Mouse (Mus musculus): Measurements from ENCODE around the gene Ctsd.
"Not testable (repeated sequence)": the region's sequence is repeated elsewhere in the genome, so short reads cannot be mapped to it uniquely, and the experiment has no call there.

The Ctsd gene

GRCm38 (mm10) chr7:142349308-142349961 is 38.4 kb downstream of the Ctsd start:
- Histone ChIP-seq H3K4me1 (replicated peaks; ENCODE audit: low read depth, low read length) (peaks cover 29% of the 10 kb centered on the region), H3K4me3 (replicated peaks; ENCODE audit: low read length) (no peak overlapping the region), H3K36me3 (ENCODE audit: insufficient read depth, low read length) (no peaks in the 10 kb centered on the region), H3K9me3 (ENCODE audit: low read length) (no peaks in the 10 kb centered on the region), H3K27me3 (ENCODE audit: insufficient read depth, low read length) (0 out of 2 replicates have a peak, but pooled peaks cover 4% of the 10 kb centered on the region)
- TF ChIP-seq CTCF (conservative IDR thresholded peaks at IDR 0.05; ENCODE audit: low read length) (no peak), POU5F1 (IDR thresholded peaks at IDR 0.05; ENCODE audit: borderline replicate concordance, low read length) (no peak), NANOG (IDR thresholded peaks at IDR 0.05; ENCODE audit: borderline replicate concordance, low read length) (no peak)

DNA sequence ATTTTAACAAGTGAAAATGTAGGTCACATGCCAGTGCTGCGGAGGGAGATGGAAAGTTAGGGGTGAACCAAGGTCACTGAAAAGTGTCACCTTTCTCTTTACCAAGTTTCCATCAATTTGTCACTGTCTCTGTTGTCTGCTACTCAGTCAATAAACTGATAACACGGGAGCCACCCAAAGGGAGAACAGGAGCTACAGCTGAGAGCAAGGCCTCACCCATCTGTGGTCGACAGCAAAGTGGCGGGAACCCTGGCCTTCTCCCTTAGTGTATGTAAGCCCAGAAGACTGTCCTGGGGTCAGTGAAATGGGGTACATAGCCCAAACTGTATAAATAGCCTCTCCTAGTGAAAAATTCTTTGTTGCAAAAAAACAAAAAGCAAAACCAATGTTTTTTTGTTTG is 40.3 kb downstream of the Ctsd start:
- Histone ChIP-seq H3K4me1 (replicated peaks; ENCODE audit: low read depth, low read length) (peaks cover 27% of the 10 kb centered on the region), H3K4me3 (replicated peaks; ENCODE audit: low read length) (no peak overlapping the region), H3K36me3 (ENCODE audit: insufficient read depth, low read length) (no peaks in the 10 kb centered on the region), H3K9me3 (ENCODE audit: low read length) (no peaks in the 10 kb centered on the region), H3K27me3 (ENCODE audit: insufficient read depth, low read length) (0 out of 2 replicates have a peak, but pooled peaks cover 4% of the 10 kb centered on the region)
- no peak for TF ChIP-seq POU5F1 (IDR thresholded peaks at IDR 0.05; ENCODE audit: borderline replicate concordance, low read length)
- TF ChIP-seq NANOG (IDR thresholded peaks at IDR 0.05; ENCODE audit: borderline replicate concordance, low read length) = no peak
- TF ChIP-seq CTCF (conservative IDR thresholded peaks at IDR 0.05; ENCODE audit: low read length) = no peak

- Histone ChIP-seq H3K9me3 (ENCODE audit: low read length) (no peaks in the 10 kb centered on the region), H3K4me1 (replicated peaks; ENCODE audit: low read depth, low read length) (peaks cover 6% of the 10 kb centered on the region), H3K36me3 (ENCODE audit: insufficient read depth, low read length) (no peaks in the 10 kb centered on the region), H3K4me3 (replicated peaks; ENCODE audit: low read length) (no peak overlapping the region), H3K27me3 (ENCODE audit: insufficient read depth, low read length) (peaks cover 16% of the 10 kb centered on the region; the same call in 1 of the 2 replicates)
- TF ChIP-seq CTCF (conservative IDR thresholded peaks at IDR 0.05; ENCODE audit: low read length) = no peak
- no peak for TF ChIP-seq POU5F1 (IDR thresholded peaks at IDR 0.05; ENCODE audit: borderline replicate concordance, low read length)
- TF ChIP-seq NANOG (IDR thresholded peaks at IDR 0.05; ENCODE audit: borderline replicate concordance, low read length) = no peak
These were observed 45.6 kb downstream of the Ctsd start for GRCm38 (mm10) chr7:142342247-142342640.

DNA sequence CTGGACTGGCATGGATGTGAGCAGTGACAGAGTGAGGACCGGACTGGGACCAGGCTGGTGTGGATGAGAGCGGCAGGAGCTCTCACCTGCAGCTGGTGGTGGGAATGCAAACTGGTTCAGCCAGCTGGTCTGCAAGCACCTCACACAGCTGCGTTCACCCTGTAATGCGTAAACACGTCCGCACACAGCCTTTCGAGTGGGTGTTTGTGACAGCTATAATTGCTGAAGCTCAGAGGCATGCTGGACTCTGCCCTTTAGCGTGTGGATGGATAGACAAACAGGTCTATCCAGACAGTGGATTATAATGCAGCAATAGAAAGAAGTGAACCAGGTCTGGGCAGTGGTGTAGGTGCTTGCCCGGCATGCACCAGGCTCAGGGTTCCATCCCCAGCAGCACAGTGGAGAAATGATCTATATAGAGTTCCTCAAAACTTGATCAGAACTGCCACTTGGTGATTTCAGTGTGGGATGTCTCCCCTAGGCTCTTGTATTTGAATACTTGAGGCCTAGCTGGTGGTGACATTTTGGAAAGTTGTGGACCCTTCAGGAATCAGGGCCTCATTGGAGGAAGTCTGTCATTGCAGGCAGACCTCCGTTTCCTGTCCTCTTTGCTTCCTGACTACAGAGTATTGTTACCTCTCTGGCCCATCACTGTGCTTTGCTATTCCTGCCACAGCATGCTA is 46.1 kb downstream of the Ctsd start:
- H3K4me1 ChIP-seq (replicated peaks; ENCODE audit: low read depth, low read length) = peaks cover 6% of the 10 kb centered on the region
- TF ChIP-seq NANOG (IDR thresholded peaks at IDR 0.05; ENCODE audit: borderline replicate concordance, low read length) (no peak), POU5F1 (IDR thresholded peaks at IDR 0.05; ENCODE audit: borderline replicate concordance, low read length) (no peak), CTCF (conservative IDR thresholded peaks at IDR 0.05; ENCODE audit: low read length) (no peak)
- no peak overlapping the region for H3K4me3 ChIP-seq (replicated peaks; ENCODE audit: low read length)

GRCm38 (mm10) chr7:142340269-142340970 is 47.4 kb downstream of the Ctsd start:
- H3K4me3 ChIP-seq (replicated peaks; ENCODE audit: low read length) = no peak overlapping the region
- peaks cover 23% of the 10 kb centered on the region; the same call in 1 of the 2 replicates for H3K27me3 ChIP-seq (ENCODE audit: insufficient read depth, low read length)
- 0 out of 2 replicates have a peak, but pooled peaks cover under 1% of the 10 kb centered on the region for H3K4me1 ChIP-seq (replicated peaks; ENCODE audit: low read depth, low read length)
- H3K36me3 ChIP-seq (ENCODE audit: insufficient read depth, low read length) = no peaks in the 10 kb centered on the region
- H3K9me3 ChIP-seq (ENCODE audit: low read length) = no peaks in the 10 kb centered on the region
- no peak for TF ChIP-seq POU5F1 (IDR thresholded peaks at IDR 0.05; ENCODE audit: borderline replicate concordance, low read length)
- no peak for TF ChIP-seq CTCF (conservative IDR thresholded peaks at IDR 0.05; ENCODE audit: low read length)
- no peak for TF ChIP-seq NANOG (IDR thresholded peaks at IDR 0.05; ENCODE audit: borderline replicate concordance, low read length)

More for the DNA sequence above, 46.1 kb downstream of the Ctsd start:
- H3K27me3 ChIP-seq (ENCODE audit: insufficient read depth, low read length) = peaks cover 16% of the 10 kb centered on the region; the same call in 1 of the 2 replicates
- no peaks in the 10 kb centered on the region for H3K9me3 ChIP-seq (ENCODE audit: low read length)
- H3K36me3 ChIP-seq (ENCODE audit: insufficient read depth, low read length) = no peaks in the 10 kb centered on the region

GRCm38 (mm10) chr7:142335151-142335550 is 52.7 kb downstream of the Ctsd start:
- H3K9me3 ChIP-seq (ENCODE audit: low read length) = no peaks in the 10 kb centered on the region
- no peak overlapping the region for H3K4me3 ChIP-seq (replicated peaks; ENCODE audit: low read length)
- peaks cover 23% of the 10 kb centered on the region for H3K27me3 ChIP-seq (ENCODE audit: insufficient read depth, low read length)
- no peak for TF ChIP-seq POU5F1 (IDR thresholded peaks at IDR 0.05; ENCODE audit: borderline replicate concordance, low read length)
- no peak for TF ChIP-seq NANOG (IDR thresholded peaks at IDR 0.05; ENCODE audit: borderline replicate concordance, low read length)
- TF ChIP-seq CTCF (conservative IDR thresholded peaks at IDR 0.05; ENCODE audit: low read length) = no peak
- no peaks in the 10 kb centered on the region for H3K4me1 ChIP-seq (replicated peaks; ENCODE audit: low read depth, low read length)
- H3K36me3 ChIP-seq (ENCODE audit: insufficient read depth, low read length) = no peaks in the 10 kb centered on the region

- Histone ChIP-seq H3K4me3 (replicated peaks; ENCODE audit: low read length) (no peak overlapping the region), H3K9me3 (ENCODE audit: low read length) (no peaks in the 10 kb centered on the region), H3K27me3 (ENCODE audit: insufficient read depth, low read length) (peaks cover 19% of the 10 kb centered on the region), H3K4me1 (replicated peaks; ENCODE audit: low read depth, low read length) (no peaks in the 10 kb centered on the region), H3K36me3 (ENCODE audit: insufficient read depth, low read length) (no peaks in the 10 kb centered on the region)
- TF ChIP-seq NANOG (IDR thresholded peaks at IDR 0.05; ENCODE audit: borderline replicate concordance, low read length) = no peak
- no peak for TF ChIP-seq POU5F1 (IDR thresholded peaks at IDR 0.05; ENCODE audit: borderline replicate concordance, low read length)
- TF ChIP-seq CTCF (conservative IDR thresholded peaks at IDR 0.05; ENCODE audit: low read length) = peak; percentile 80
These were observed 53.6 kb downstream of the Ctsd start for GRCm38 (mm10) chr7:142334246-142334645.

DNA sequence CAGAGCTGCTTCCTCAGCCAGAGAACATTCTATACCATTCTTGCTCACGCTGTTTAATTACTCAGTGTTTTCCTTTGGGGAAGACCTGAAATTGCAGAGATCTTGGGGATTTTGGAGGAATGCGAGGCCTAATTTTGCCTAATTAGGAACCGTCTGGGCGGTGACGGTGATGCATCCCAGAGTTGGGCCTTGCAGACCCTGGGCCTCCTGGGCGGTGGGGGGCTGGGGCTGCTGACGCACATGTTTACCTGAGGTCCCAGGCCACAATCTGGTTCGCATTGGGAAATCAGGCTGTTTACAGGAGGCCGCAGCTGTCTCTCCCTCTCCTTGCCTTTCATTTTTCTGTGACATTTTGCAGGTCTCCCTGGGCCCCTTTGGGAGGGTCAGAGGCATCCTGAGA is 55.1 kb downstream of the Ctsd start:
- H3K27me3 ChIP-seq (ENCODE audit: insufficient read depth, low read length) = peaks cover 17% of the 10 kb centered on the region
- H3K4me1 ChIP-seq (replicated peaks; ENCODE audit: low read depth, low read length); H3K36me3 ChIP-seq (ENCODE audit: insufficient read depth, low read length); H3K4me3 ChIP-seq (replicated peaks; ENCODE audit: low read length); H3K9me3 ChIP-seq (ENCODE audit: low read length): not testable (repeated sequence)
